Mouse (Mus musculus): ENCODE data around the gene Tm4sf1. TPM values are rescaled to one million over a fixed set of nuclear protein-coding genes. Genes with fewer than 3 reads are reported as not detected.

The Tm4sf1 gene
- polyA plus RNA-seq, 1 experiment from 2014 or later: 115 TPM

GRCm38 (mm10) chr3:57276821-57277220, 25.0 kb downstream of the Tm4sf1 start:
- H3K4me2 ChIP-seq: no peak overlapping the region
- no peak overlapping the region for H3K4me3 ChIP-seq (ENCODE audit: low read depth, low read length)
- H3K9ac ChIP-seq (ENCODE audit: low read depth, low read length): no peak overlapping the region
- 85% methylated on average over 3 of the region's 3 CpGs for WGBS (ENCODE audit: insufficient replicate concordance)
- H3K27ac ChIP-seq (ENCODE audit: low read depth, low read length): no peak overlapping the region
- no peaks in the 10 kb centered on the region for H3K27me3 ChIP-seq (ENCODE audit: control insufficient read depth, insufficient read depth, low read length)
- H3K9me3 ChIP-seq (replicated peaks; ENCODE audit: control insufficient read depth, low read length): no peaks in the 10 kb centered on the region
- no peak for ATAC-seq (replicated peaks; ENCODE audit: insufficient number of reproducible peaks, low FRiP score, low TSS enrichment)
- H3K36me3 ChIP-seq (ENCODE audit: control insufficient read depth, insufficient read depth, low read length): no peaks in the 10 kb centered on the region
- H3K4me1 ChIP-seq (ENCODE audit: control insufficient read depth, insufficient read depth, low read length): no peaks in the 10 kb centered on the region

- Histone ChIP-seq H3K4me1 (ENCODE audit: control insufficient read depth, insufficient read depth, low read length) (no peaks in the 10 kb centered on the region), H3K9me3 (replicated peaks; ENCODE audit: control insufficient read depth, low read length) (no peaks in the 10 kb centered on the region), H3K4me3 (ENCODE audit: low read depth, low read length) (no peak overlapping the region), H3K9ac (ENCODE audit: low read depth, low read length) (no peak overlapping the region), H3K36me3 (ENCODE audit: control insufficient read depth, insufficient read depth, low read length) (no peaks in the 10 kb centered on the region), H3K4me2 (no peak overlapping the region), H3K27me3 (ENCODE audit: control insufficient read depth, insufficient read depth, low read length) (no peaks in the 10 kb centered on the region), H3K27ac (ENCODE audit: low read depth, low read length) (no peak overlapping the region)
- ATAC-seq (replicated peaks; ENCODE audit: insufficient number of reproducible peaks, low FRiP score, low TSS enrichment): no peak
- 77% methylated on average over 2 of the region's 2 CpGs for WGBS (ENCODE audit: insufficient replicate concordance)
Observed at GRCm38 (mm10) chr3:57268994-57269393, 32.8 kb downstream of the Tm4sf1 start.

- no peak overlapping the region for H3K27ac ChIP-seq (ENCODE audit: low read depth, low read length)
- H3K4me3 ChIP-seq (ENCODE audit: low read depth, low read length): no peak overlapping the region
- H3K9ac ChIP-seq (ENCODE audit: low read depth, low read length): no peak overlapping the region
- 31% methylated on average over 6 of the region's 6 CpGs for WGBS (ENCODE audit: insufficient replicate concordance)
- H3K4me1 ChIP-seq (ENCODE audit: control insufficient read depth, insufficient read depth, low read length): no peaks in the 10 kb centered on the region
- H3K27me3 ChIP-seq (ENCODE audit: control insufficient read depth, insufficient read depth, low read length): no peaks in the 10 kb centered on the region
- no peaks in the 10 kb centered on the region for H3K9me3 ChIP-seq (replicated peaks; ENCODE audit: control insufficient read depth, low read length)
- ATAC-seq (replicated peaks; ENCODE audit: insufficient number of reproducible peaks, low FRiP score, low TSS enrichment): no peak
- H3K4me2 ChIP-seq: no peak overlapping the region
- no peaks in the 10 kb centered on the region for H3K36me3 ChIP-seq (ENCODE audit: control insufficient read depth, insufficient read depth, low read length)
Observed at GRCm38 (mm10) chr3:57267559-57268173, 34.1 kb downstream of the Tm4sf1 start.

GRCm38 (mm10) chr3:57253041-57253440, 48.7 kb downstream of the Tm4sf1 start:
- H3K4me2 ChIP-seq: no peak overlapping the region
- no peaks in the 10 kb centered on the region for H3K4me1 ChIP-seq (ENCODE audit: control insufficient read depth, insufficient read depth, low read length)
- H3K27ac ChIP-seq (ENCODE audit: low read depth, low read length): no peak overlapping the region
- 73% methylated on average over 2 of the region's 2 CpGs for WGBS (ENCODE audit: insufficient replicate concordance)
- H3K9ac ChIP-seq (ENCODE audit: low read depth, low read length): no peak overlapping the region
- no peaks in the 10 kb centered on the region for H3K36me3 ChIP-seq (ENCODE audit: control insufficient read depth, insufficient read depth, low read length)
- H3K4me3 ChIP-seq (ENCODE audit: low read depth, low read length): no peak overlapping the region
- H3K9me3 ChIP-seq (replicated peaks; ENCODE audit: control insufficient read depth, low read length): no peaks in the 10 kb centered on the region; the same call in 1 of the 2 replicates
- no peaks in the 10 kb centered on the region for H3K27me3 ChIP-seq (ENCODE audit: control insufficient read depth, insufficient read depth, low read length)
- no peak for ATAC-seq (replicated peaks; ENCODE audit: insufficient number of reproducible peaks, low FRiP score, low TSS enrichment)

GRCm38 (mm10) chr3:57252551-57252950, 49.2 kb downstream of the Tm4sf1 start:
- no peaks in the 10 kb centered on the region for H3K27me3 ChIP-seq (ENCODE audit: control insufficient read depth, insufficient read depth, low read length)
- no peak overlapping the region for H3K27ac ChIP-seq (ENCODE audit: low read depth, low read length)
- no peak overlapping the region for H3K9ac ChIP-seq (ENCODE audit: low read depth, low read length)
- no peak overlapping the region for H3K4me2 ChIP-seq
- no peaks in the 10 kb centered on the region for H3K4me1 ChIP-seq (ENCODE audit: control insufficient read depth, insufficient read depth, low read length)
- H3K36me3 ChIP-seq (ENCODE audit: control insufficient read depth, insufficient read depth, low read length): no peaks in the 10 kb centered on the region
- no peaks in the 10 kb centered on the region; the same call in 1 of the 2 replicates for H3K9me3 ChIP-seq (replicated peaks; ENCODE audit: control insufficient read depth, low read length)
- no peak for ATAC-seq (replicated peaks; ENCODE audit: insufficient number of reproducible peaks, low FRiP score, low TSS enrichment)
- H3K4me3 ChIP-seq (ENCODE audit: low read depth, low read length): no peak overlapping the region

- H3K36me3 ChIP-seq (ENCODE audit: control insufficient read depth, insufficient read depth, low read length): no peaks in the 10 kb centered on the region
- H3K4me2 ChIP-seq: no peak overlapping the region
- no peak overlapping the region for H3K9ac ChIP-seq (ENCODE audit: low read depth, low read length)
- ATAC-seq (replicated peaks; ENCODE audit: insufficient number of reproducible peaks, low FRiP score, low TSS enrichment): no peak
- H3K27me3 ChIP-seq (ENCODE audit: control insufficient read depth, insufficient read depth, low read length): no peaks in the 10 kb centered on the region
- H3K4me3 ChIP-seq (ENCODE audit: low read depth, low read length): no peak overlapping the region
- H3K9me3 ChIP-seq (replicated peaks; ENCODE audit: control insufficient read depth, low read length): no peaks in the 10 kb centered on the region; the same call in 1 of the 2 replicates
- no peaks in the 10 kb centered on the region for H3K4me1 ChIP-seq (ENCODE audit: control insufficient read depth, insufficient read depth, low read length)
- no peak overlapping the region for H3K27ac ChIP-seq (ENCODE audit: low read depth, low read length)
- 51% methylated on average over 2 of the region's 2 CpGs for WGBS (ENCODE audit: insufficient replicate concordance)
Observed at GRCm38 (mm10) chr3:57245242-57245641, 56.5 kb downstream of the Tm4sf1 start.

Other genes starting within 250 kb of the Tm4sf1 start
- gene Tm4sf4, start 123.3 kb upstream of the Tm4sf1 start, polyA plus RNA-seq (2014; fragmentation: Nextera tagmentation; extraction: Ambion mirVana): 0.20 and 1.2 TPM in 2 replicates